Mouse (Mus musculus) brain, embryonic 18.5 days (tissue): ENCODE results near the gene Cenps.
"Not testable (repeated sequence)": the region's sequence is repeated elsewhere in the genome, so short reads cannot be mapped to it uniquely, and the experiment has no call there.

ENCODE experiments used
- DNase-seq: peaks from one replicate; pipeline ENCODE4 v3.0.0-alpha.2; 2012; ENCODE audit warnings: low read depth, low spot score

The Cenps gene

GRCm38 (mm10) chr4:149136982-149137770 lies at the start of gene Cenps:
TSS of gene Cenps (minus strand) at chr4:149137629.
- DNase-seq = peak; percentile 66

- DNase-seq = no peak
Measured at GRCm38 (mm10) chr4:149182755-149183154, 45.3 kb upstream of the Cenps start.

- no peak for DNase-seq
Measured at GRCm38 (mm10) chr4:149182192-149182591, 44.8 kb upstream of the Cenps start.

- no peak for DNase-seq
Measured at GRCm38 (mm10) chr4:149179573-149179972, 42.1 kb upstream of the Cenps start.

- no peak for DNase-seq
Measured at GRCm38 (mm10) chr4:149179160-149179559, 41.7 kb upstream of the Cenps start.

- no peak for DNase-seq
Measured at GRCm38 (mm10) chr4:149178328-149178727, 40.9 kb upstream of the Cenps start.

GRCm38 (mm10) chr4:149177046-149177445 lies 39.6 kb upstream of the Cenps start:
- no peak for DNase-seq

GRCm38 (mm10) chr4:149176645-149177044 lies 39.2 kb upstream of the Cenps start:
- DNase-seq = no peak

- no peak for DNase-seq
Measured at GRCm38 (mm10) chr4:149173661-149174060, 36.2 kb upstream of the Cenps start.

- no peak for DNase-seq
Measured at GRCm38 (mm10) chr4:149172666-149173065, 35.2 kb upstream of the Cenps start.

GRCm38 (mm10) chr4:149172083-149172482 lies 34.7 kb upstream of the Cenps start:
- no peak for DNase-seq

GRCm38 (mm10) chr4:149171581-149171981 lies 34.2 kb upstream of the Cenps start:
- DNase-seq = no peak

GRCm38 (mm10) chr4:149170394-149170931 lies 33.0 kb upstream of the Cenps start:
- no peak for DNase-seq

- DNase-seq = not testable (repeated sequence)
Measured at GRCm38 (mm10) chr4:149169926-149170325, 32.5 kb upstream of the Cenps start.

- DNase-seq = no peak
Measured at GRCm38 (mm10) chr4:149168016-149168415, 30.6 kb upstream of the Cenps start.

- no peak for DNase-seq
Measured at GRCm38 (mm10) chr4:149166957-149167611, 29.7 kb upstream of the Cenps start.

GRCm38 (mm10) chr4:149166215-149166946 lies 29.0 kb upstream of the Cenps start, which contains the start of gene Pgd:
TSS of gene Pgd (minus strand) at chr4:149166771.
- DNase-seq = peak; percentile 89

- DNase-seq = no peak
Measured at GRCm38 (mm10) chr4:149164150-149164549, 26.7 kb upstream of the Cenps start.

GRCm38 (mm10) chr4:149163196-149163595 lies 25.8 kb upstream of the Cenps start:
- DNase-seq = no peak

GRCm38 (mm10) chr4:149161166-149161565 lies 23.7 kb upstream of the Cenps start:
- no peak for DNase-seq

GRCm38 (mm10) chr4:149159891-149160290 lies 22.5 kb upstream of the Cenps start:
- no peak for DNase-seq

- DNase-seq = no peak
Measured at GRCm38 (mm10) chr4:149159203-149159602, 21.8 kb upstream of the Cenps start.
